Mouse (Mus musculus): ENCODE data around the gene Gm28230. TPM values are rescaled to one million over a fixed set of nuclear protein-coding genes. Genes with fewer than 3 reads are reported as not detected.

The Gm28230 gene
- total and polyA plus RNA-seq, 3 experiments, result not detected

- TF ChIP-seq CHD2 (IDR thresholded peaks at IDR 0.05; ENCODE audit: low read length), result no peak
These were observed 21.2 kb downstream of the Gm28230 start (continued) for GRCm38 (mm10) chr2:74747661-74748141.

GRCm38 (mm10) chr2:74748436-74748995 is 22.0 kb downstream of the Gm28230 start:
- Histone ChIP-seq H3K36me3 (ENCODE audit: control insufficient read depth in 1 of 2, insufficient read depth in 2 of 2, low read length in 2 of 2) (no peaks in the 10 kb centered on the region), H3K4me1 (ENCODE audit: control insufficient read depth in 1 of 2, insufficient read depth in 2 of 2, low read length in 2 of 2) (no peaks in the 10 kb centered on the region), H3K4me3 (ENCODE audit: control insufficient read depth in 1 of 2, insufficient read depth in 1 of 2, low read depth in 2 of 2, low read length in 2 of 2) (no peak overlapping the region), H3K9ac (ENCODE audit: control insufficient read depth, low read depth, low read length, poor library complexity, severe bottlenecking) (no peak overlapping the region), H3K27me3 (ENCODE audit: control insufficient read depth in 1 of 2, insufficient read depth in 2 of 2, low read length in 2 of 2) (no peaks in the 10 kb centered on the region), H3K9me3 (replicated peaks; ENCODE audit: insufficient read depth, low read length) (no peaks in the 10 kb centered on the region), H3K27ac (ENCODE audit: control insufficient read depth, low read depth, low read length) (no peak overlapping the region), H3K79me2 (ENCODE audit: control insufficient read depth, insufficient read depth, low read length, poor library complexity) (no peaks in the 10 kb centered on the region)
- no peak for TF ChIP-seq MEF2A (IDR thresholded peaks at IDR 0.05; ENCODE audit: extremely low read depth, insufficient replicate concordance, low read depth, low read length, poor library complexity, severe bottlenecking)
- no peak for TF ChIP-seq MYC (IDR thresholded peaks at IDR 0.05; ENCODE audit: low read depth, low read length)
- no peak for TF ChIP-seq UBTF (IDR thresholded peaks at IDR 0.05; ENCODE audit: borderline replicate concordance, insufficient read depth, low read depth, low read length)
- TF ChIP-seq ELF1 (IDR thresholded peaks at IDR 0.05; ENCODE audit: low read depth, low read length), result no peak
- TF ChIP-seq POLR2AphosphoS2 (IDR thresholded peaks at IDR 0.05; ENCODE audit: low read length), result no peak
- TF ChIP-seq EP300 (IDR thresholded peaks at IDR 0.05; ENCODE audit: low read depth in 1 of 2, low read length in 2 of 2), result no peak
- no peak for TF ChIP-seq MXI1 (IDR thresholded peaks at IDR 0.05; ENCODE audit: low read depth, low read length)
- no peak for TF ChIP-seq ZKSCAN1 (IDR thresholded peaks at IDR 0.05; ENCODE audit: low read depth, low read length)
- no peak for TF ChIP-seq RCOR1 (IDR thresholded peaks at IDR 0.05; ENCODE audit: low read depth, low read length)
- TF ChIP-seq KAT2A (conservative IDR thresholded peaks at IDR 0.05; ENCODE audit: low read depth, low read length), result no peak
- no peak for DNase-seq (ENCODE audit: low read depth, low spot score)

- no peak overlapping the region for H3K9ac ChIP-seq (ENCODE audit: control insufficient read depth, low read depth, low read length, poor library complexity, severe bottlenecking)
- no peak for DNase-seq (ENCODE audit: low read depth, low spot score)
- no peak overlapping the region for H3K27ac ChIP-seq (ENCODE audit: control insufficient read depth, low read depth, low read length)
- TF ChIP-seq POLR2A (IDR thresholded peaks at IDR 0.05; ENCODE audit: control insufficient read depth in 1 of 2, insufficient read depth in 1 of 2, low read depth in 1 of 2, low read length in 2 of 2, poor library complexity in 1 of 2) (no peak), GATA1 (IDR thresholded peaks at IDR 0.05; ENCODE audit: low read depth, low read length) (no peak), NRF1 (IDR thresholded peaks at IDR 0.05; ENCODE audit: insufficient read depth, low read depth, low read length, poor library complexity, severe bottlenecking) (no peak), MEF2A (IDR thresholded peaks at IDR 0.05; ENCODE audit: extremely low read depth, insufficient replicate concordance, low read depth, low read length, poor library complexity, severe bottlenecking) (no peak), MXI1 (IDR thresholded peaks at IDR 0.05; ENCODE audit: low read depth, low read length) (no peak), TCF12 (IDR thresholded peaks at IDR 0.05; ENCODE audit: low read depth, low read length) (no peak), SIN3A (IDR thresholded peaks at IDR 0.05; ENCODE audit: low read length) (no peak), TBP (IDR thresholded peaks at IDR 0.05; ENCODE audit: low read depth, low read length) (no peak), MAZ (IDR thresholded peaks at IDR 0.05; ENCODE audit: low read depth, low read length) (no peak), KAT2A (conservative IDR thresholded peaks at IDR 0.05; ENCODE audit: low read depth, low read length) (no peak), CHD1 (IDR thresholded peaks at IDR 0.05; ENCODE audit: low read depth, low read length) (no peak)
- H3K79me2 ChIP-seq (ENCODE audit: control insufficient read depth, insufficient read depth, low read length, poor library complexity), result no peaks in the 10 kb centered on the region
- H3K27me3 ChIP-seq (ENCODE audit: control insufficient read depth in 1 of 2, insufficient read depth in 2 of 2, low read length in 2 of 2), result no peaks in the 10 kb centered on the region; a peak in 1 of 4 replicates
- H3K4me1 ChIP-seq (ENCODE audit: control insufficient read depth in 1 of 2, insufficient read depth in 2 of 2, low read length in 2 of 2), result no peaks in the 10 kb centered on the region
- H3K4me3 ChIP-seq (ENCODE audit: control insufficient read depth in 1 of 2, insufficient read depth in 1 of 2, low read depth in 2 of 2, low read length in 2 of 2), result no peak overlapping the region
- no peaks in the 10 kb centered on the region for H3K9me3 ChIP-seq (replicated peaks; ENCODE audit: insufficient read depth, low read length)
- H3K36me3 ChIP-seq (ENCODE audit: control insufficient read depth in 1 of 2, insufficient read depth in 2 of 2, low read length in 2 of 2), result no peaks in the 10 kb centered on the region
These were observed 23.0 kb downstream of the Gm28230 start for GRCm38 (mm10) chr2:74749337-74750121.
